Mouse (Mus musculus) layer of hippocampus, postnatal 36 days (tissue): Measurements from ENCODE around the gene Khdc4. TPM values are rescaled to one million over a fixed set of nuclear protein-coding genes. Genes with fewer than 3 reads are reported as not detected.

ENCODE experiments used
- DNase-seq, 2 experiments: peaks; one replicate each; pipeline ENCODE4 v3.0.0; 2022
- total RNA-seq, 2 experiments: library from RNA; stranded (reverse); gene quantifications; 2 replicates each; pipeline ENCODE4 v1.2.3; 2021

Gene Khdc4
- total RNA-seq, 2 experiments from 2014 or later: 49.1 to 61.1 TPM

- peak in 1 of 2 experiments; percentile 38 for DNase-seq
These were observed 53.0 kb downstream of the Khdc4 start for GRCm38 (mm10) chr3:88738641-88739040.

GRCm38 (mm10) chr3:88740147-88740546, 54.5 kb downstream of the Khdc4 start:
- DNase-seq: no peak

GRCm38 (mm10) chr3:88745534-88745933, 59.9 kb downstream of the Khdc4 start:
- DNase-seq: no peak

GRCm38 (mm10) chr3:88746139-88746870, 60.7 kb downstream of the Khdc4 start:
- no peak for DNase-seq

- no peak for DNase-seq
These were observed 61.2 kb downstream of the Khdc4 start for GRCm38 (mm10) chr3:88746871-88747231.

- DNase-seq: no peak
These were observed 68.7 kb downstream of the Khdc4 start for GRCm38 (mm10) chr3:88754283-88754682.

GRCm38 (mm10) chr3:88755541-88755940, 69.9 kb downstream of the Khdc4 start:
- no peak for DNase-seq

- peak in 1 of 2 experiments; percentile 48 for DNase-seq
These were observed 70.7 kb downstream of the Khdc4 start for GRCm38 (mm10) chr3:88756276-88756675.

GRCm38 (mm10) chr3:88758045-88758500, 72.5 kb downstream of the Khdc4 start:
- DNase-seq: peak; percentile 82 to 89

GRCm38 (mm10) chr3:88761619-88762018, 76.0 kb downstream of the Khdc4 start:
- no peak for DNase-seq

- no peak for DNase-seq
These were observed 76.8 kb downstream of the Khdc4 start for GRCm38 (mm10) chr3:88762401-88762831.

Other genes with a start within 250 kb of the Khdc4 start
- 10 to 100 TPM; 34.1 to 36.8 TPM for gene Sema4a, start 224.6 kb upstream of the Khdc4 start, total RNA-seq
- 10 to 100 TPM; 32.6 to 34.3 TPM for gene Lmna, start 175.8 kb upstream of the Khdc4 start, total RNA-seq
- 1 to 10 TPM; 4.0 to 4.4 TPM for gene Mex3a, start 153.4 kb upstream of the Khdc4 start, total RNA-seq
- gene Rab25, start 137.5 kb upstream of the Khdc4 start, total RNA-seq: under 1 TPM in 1 of 2 experiments, not detected in 1; 0.63 TPM
- 100 to 1,000 TPM in 1 of 2 experiments, 10 to 100 TPM in 1; 91.0 to 111 TPM for gene Lamtor2, start 132.7 kb upstream of the Khdc4 start, total RNA-seq
- gene Ubqln4, start 132.0 kb upstream of the Khdc4 start, total RNA-seq: 100 to 1,000 TPM; 109 to 111 TPM
- gene Ssr2, start 109.9 kb upstream of the Khdc4 start, total RNA-seq: 10 to 100 TPM; 97.1 to 98.9 TPM
- gene Arhgef2, start 79.8 kb upstream of the Khdc4 start, total RNA-seq: 100 to 1,000 TPM; 250 to 265 TPM
- not detected for gene Rxfp4, start 32.7 kb upstream of the Khdc4 start, total RNA-seq
- 10 to 100 TPM; 44.4 to 50.3 TPM for gene Rit1, start 31.0 kb downstream of the Khdc4 start, total RNA-seq
- 100 to 1,000 TPM; 483 to 524 TPM for gene Syt11, start 89.4 kb downstream of the Khdc4 start, total RNA-seq
- 10 to 100 TPM; 46.2 to 46.4 TPM for gene Gon4l, start 149.4 kb downstream of the Khdc4 start, total RNA-seq
- gene Msto1, start 228.2 kb downstream of the Khdc4 start, total RNA-seq: 10 to 100 TPM; 22.0 to 22.1 TPM